Mouse (Mus musculus) cerebellum, postnatal 4 days (tissue): ENCODE measurements around the gene Dzip1l.
A peak's percentile ranks its signal among the peaks of the same experiment; 100 is the strongest.
"Not testable (repeated sequence)": the region's sequence is repeated elsewhere in the genome, so short reads cannot be mapped to it uniquely, and the experiment has no call there.

Source experiments
- DNase-seq, 2 experiments: peaks; one replicate each; pipeline ENCODE4 v3.0.0; 2022; ENCODE audit warnings: low spot score in 2 of 2, mixed read lengths in 1 of 2

The Dzip1l gene

DNA sequence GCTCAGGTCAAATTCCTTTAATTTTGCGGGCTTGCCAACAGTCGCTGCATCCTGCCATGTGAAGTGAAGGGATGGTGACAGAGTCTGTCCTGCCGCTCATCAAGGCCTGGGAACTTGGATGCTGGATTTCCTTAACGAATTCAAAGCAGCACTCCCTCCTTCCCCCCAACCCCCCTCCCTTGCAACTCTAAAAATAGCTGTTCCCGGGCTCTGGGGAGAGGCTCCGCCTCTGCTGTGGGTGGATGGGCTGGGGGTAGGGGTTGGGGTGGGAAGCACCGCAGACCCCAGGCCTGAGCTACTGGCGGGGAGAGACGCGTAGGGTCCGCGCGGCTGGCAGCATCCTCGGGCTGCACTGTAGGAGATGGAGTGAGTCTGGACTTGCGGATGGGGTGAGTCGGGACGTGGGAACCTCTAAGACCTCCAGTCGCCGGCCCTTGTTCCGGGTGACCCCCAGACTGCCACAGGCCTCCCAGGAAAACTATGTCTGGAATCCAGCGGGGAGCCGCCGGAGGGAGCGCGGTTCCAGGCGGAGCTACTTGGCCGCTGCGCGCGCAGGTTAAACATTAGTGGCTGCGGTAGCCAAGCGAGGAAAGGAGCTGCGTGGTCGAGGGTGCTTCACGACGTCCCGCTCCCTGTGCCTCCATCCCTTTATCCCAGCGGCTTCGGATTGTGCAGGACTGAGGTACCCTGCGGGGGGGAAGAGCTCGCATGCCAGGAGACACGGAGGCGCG, at the start of gene Dzip1l:
TSS of gene Dzip1l (plus strand) at position 216 of the 731 bp plus-strand sequence.
- peak; percentile 38 to 67 for DNase-seq

DNA sequence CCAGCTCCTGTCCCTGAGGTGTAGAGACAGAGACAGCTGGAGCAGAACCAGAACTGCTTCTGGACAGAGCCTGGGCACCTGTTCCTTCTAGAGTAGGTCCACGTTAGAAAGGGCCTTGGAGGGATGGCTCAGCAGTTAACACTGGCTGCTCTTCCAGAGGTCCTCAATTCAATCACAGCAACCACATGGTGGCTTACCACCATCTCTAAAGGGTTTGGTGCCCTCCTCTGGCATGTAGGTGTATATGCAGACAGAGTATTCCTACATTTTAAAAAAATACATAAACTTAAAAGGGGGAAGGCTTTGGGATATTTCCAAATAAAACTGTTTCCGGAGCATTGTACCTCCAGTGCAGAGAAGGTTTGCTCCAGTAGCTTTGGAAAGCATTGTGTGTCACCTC, 48.6 kb upstream of the Dzip1l start:
- DNase-seq, result no peak

DNA sequence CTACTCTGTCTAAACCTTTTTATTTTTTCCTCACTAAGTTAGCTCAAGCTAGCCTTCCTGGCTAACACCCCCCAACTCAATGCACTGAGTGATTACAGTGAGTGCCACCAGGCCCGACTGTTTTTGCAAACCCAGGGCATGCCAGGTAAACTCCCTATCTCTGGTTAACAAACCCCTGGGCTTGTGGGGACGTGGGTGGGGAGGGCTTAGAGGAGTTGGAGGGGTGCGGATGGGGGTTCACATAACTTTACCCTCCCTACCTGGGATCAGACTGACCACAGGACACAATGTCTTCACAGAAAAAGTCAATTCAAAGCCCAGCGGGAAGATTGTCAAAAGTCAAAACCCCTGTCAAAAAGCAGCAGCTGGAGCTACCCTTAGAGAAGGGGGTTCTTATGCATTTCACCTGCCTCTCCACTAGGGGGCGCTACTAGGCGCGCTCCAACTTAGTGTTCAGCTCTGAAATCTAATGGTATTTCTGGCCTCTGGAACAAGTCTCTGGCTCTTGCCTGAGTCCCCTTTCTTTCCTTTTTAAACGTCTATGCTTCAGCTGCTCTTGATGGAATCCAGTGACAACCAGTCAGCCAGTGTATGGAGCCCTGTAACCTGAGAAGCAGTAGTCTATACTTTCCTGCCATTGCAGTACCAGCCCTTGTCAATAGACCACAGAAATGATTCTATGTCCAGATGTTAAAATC, 41.6 kb upstream of the Dzip1l start:
- peak in 1 of 2 experiments; percentile 55 for DNase-seq

DNA sequence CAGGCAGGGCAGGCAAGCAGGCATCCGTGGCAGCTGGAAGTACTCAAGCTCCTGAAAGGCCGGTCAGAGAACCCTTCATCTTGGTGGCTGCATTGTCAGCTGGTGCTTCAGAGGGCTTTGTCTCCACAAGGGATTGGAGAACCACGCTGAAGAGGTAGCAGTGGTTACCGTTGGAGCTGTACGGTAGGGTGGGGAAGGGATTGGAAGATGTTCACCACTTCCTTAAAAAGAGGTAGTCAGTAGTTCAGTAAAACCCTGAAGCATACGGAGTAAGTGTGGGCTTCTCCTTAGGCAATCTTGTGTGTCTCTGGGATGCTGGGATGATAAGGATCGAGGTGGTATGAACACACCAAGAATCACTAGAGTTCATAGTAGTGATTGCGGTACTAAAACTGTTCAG, 38.2 kb upstream of the Dzip1l start:
- no peak for DNase-seq

DNA sequence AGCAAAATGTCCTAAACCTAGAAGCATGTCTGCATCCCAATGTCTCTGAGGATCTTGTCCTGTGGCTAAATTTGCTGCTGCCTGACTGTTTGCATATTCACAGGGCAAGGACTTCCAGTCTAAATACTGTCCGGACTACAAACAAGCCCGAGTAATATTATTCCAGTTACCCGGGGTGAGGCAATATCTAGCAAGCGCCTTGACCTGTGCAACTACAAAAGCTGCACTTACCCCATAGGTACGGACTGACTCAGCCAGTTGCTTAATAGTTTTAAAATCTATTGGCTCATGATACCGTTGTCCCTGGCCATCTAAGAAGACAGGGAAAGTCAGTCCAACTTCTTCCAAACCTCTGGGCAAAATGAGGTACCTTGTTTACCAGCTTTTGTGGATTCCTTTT, 30.2 kb upstream of the Dzip1l start:
- not testable (repeated sequence) for DNase-seq

DNA sequence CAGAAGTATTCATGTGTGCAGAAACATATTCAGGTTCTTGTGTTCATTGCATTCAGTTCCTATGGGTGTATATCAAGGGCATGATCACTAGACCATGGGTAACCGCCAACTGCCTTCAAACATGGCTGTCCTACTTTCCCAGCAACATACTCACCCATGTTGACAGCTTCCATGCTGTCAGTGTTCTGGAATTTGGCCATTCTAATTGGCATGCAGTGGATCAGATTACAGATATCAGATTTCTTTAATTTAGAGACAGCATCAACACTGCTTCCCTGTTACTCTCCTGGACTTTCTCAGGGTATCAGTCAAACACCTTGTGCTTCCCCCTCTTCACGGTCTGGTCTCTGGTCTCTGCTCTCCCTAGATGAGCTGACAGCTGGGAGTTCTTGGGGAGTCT, 25.7 kb upstream of the Dzip1l start:
- no peak for DNase-seq

DNA sequence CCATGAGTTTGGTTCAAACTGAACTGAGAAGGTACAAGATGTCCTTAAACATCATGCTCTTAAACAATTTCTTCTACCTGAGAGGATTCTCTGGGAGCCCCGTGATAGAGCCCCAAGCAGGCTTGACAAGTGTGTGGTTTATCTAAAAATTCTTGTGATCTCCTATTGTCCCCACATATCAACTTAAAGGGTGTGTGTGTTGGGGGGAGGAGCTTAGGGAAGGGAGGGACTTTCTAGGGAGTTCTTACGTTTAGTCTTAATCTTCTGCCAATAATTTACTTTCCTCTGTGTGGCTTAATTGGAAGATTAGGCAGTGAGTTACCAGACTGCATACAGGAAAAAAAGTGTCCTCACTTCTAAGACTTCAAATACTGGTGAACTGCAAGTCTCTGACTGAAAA, 17.1 kb upstream of the Dzip1l start, which contains the start of gene A4gnt:
TSS of gene A4gnt (plus strand) at position 301 of the 400 bp plus-strand sequence.
- no peak for DNase-seq

DNA sequence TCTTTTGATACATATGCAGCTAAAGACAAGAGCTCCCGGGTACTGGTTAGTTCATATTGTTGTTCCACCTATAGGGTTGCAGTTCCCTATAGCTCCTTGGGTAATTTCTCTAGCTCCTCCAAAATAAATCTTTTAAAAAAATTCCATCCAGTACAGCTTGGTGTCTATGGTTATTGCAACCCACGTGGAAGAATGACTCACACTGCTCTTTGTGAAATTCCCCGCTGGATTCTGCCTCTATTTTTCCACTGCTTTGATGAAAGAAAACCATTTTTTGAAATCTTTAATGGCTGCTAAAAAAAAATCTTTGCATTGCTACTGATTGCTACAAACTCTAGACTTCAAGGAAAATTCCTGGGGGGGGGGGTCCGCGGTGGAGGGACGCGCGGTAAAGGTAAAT, 9.6 kb upstream of the Dzip1l start:
- DNase-seq, result no peak

DNA sequence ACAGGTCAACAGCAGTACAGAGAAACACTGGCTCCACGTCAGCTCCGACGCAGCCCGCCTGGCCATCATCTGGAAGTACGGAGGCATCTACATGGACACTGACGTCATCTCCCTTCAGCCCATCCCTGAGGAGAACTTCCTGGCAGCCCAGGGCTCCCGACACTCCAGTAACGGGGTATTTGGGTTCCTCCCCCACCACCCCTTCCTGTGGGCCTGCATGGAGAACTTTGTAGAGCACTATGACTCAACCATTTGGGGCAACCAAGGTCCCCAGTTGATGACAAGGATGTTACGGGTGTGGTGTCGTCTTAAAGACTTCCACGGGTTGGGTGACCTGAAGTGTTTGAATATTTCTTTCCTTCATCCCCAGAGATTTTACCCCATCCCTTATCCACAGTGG, 9.1 kb upstream of the Dzip1l start:
- DNase-seq, result no peak

DNA sequence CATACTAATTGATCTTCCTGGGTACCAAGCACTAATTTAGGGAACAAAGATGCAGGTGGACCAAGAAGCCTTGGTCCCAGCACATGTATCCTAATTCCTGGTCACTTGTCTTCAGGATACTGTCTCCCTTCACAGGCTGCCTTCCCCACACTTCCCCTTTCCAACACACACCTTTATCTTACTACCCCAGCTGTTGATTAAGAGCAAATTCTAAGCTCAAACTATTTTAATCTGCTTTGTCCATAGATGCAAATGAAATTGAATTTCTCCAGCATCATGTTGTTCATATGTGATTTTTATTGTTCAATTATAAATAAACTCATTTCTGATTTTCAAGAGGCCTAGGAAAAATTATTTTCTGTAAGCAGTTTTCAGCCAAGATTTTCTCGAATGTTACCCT, 7.3 kb upstream of the Dzip1l start:
- DNase-seq, result no peak

DNA sequence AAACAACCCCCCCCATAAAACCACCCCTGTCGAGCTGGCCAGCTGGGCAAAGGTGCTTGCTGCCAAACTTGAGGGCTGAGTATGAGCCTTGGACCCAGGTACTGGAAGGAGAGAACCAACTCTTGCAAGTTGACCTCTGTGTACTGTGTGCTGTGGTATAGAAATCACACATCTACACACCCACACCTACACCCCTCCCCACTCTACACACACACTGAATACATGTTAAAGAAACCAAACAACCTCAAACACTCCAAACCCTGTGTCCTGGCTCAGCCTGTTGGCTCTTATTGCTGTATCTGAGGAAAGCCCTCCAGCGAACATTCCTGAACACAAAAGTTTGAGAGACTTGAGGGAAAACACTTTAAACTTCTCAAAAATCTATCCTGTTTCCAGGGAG, 6.3 kb upstream of the Dzip1l start:
- no peak for DNase-seq

DNA sequence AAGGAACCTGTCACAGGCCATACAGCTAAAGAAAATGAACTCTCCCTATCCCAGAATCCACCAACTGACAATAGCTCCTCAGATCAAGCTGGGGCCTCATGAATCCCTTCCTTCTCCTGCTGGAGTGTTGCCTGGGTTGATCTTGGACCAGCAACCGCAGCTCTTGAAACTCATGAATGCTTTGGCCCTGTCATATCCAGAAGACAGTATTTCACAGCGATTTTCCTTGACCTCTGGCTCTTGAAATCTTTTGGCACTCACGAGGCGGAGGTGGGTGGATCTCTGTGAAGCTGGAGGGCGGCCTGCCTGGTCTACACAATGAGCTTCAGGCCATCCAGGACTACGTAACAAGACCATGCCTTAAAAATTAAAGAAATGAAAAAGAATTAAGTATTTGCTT, 5.2 kb upstream of the Dzip1l start:
- no peak for DNase-seq

DNA sequence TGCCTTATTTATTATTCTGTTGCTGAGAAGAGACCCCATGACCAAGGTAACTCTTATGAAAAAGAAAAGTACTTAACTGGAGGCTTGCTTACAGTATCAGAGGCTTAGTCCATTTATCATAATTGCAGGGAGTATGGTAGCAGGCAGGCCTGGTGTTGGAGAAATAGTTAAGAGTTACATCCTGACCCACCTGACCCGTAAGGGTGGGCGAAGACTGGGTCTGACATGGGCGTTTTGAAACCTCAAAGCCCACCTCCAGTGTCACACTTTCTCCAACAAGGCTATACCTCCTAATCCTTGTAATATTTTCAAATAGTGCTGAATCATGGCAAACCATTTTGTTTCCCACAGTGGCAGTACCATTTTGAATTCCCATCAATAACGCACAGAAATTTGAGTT, 715 bp upstream of the Dzip1l start:
- DNase-seq, result no peak

DNA sequence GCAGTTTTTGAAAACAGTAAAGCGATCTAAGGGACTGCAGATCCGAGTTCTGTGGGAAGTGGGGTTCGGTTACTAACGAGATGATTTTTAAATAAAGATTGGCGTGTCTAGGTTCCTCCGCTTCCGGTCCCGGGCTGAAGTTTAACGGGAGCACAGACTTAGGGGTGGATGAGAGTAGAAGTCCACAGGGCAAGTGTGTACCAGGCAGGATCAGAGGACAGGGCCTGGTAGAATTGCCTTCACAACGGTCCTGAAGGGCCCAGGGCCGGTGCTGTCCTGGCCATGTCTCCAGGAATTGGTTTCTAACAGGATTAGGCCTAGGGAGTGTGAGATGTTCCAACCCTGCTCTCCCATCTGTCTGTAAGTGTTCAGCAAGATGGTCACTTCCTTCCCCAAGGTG, 775 bp downstream of the Dzip1l start:
- DNase-seq, result no peak

DNA sequence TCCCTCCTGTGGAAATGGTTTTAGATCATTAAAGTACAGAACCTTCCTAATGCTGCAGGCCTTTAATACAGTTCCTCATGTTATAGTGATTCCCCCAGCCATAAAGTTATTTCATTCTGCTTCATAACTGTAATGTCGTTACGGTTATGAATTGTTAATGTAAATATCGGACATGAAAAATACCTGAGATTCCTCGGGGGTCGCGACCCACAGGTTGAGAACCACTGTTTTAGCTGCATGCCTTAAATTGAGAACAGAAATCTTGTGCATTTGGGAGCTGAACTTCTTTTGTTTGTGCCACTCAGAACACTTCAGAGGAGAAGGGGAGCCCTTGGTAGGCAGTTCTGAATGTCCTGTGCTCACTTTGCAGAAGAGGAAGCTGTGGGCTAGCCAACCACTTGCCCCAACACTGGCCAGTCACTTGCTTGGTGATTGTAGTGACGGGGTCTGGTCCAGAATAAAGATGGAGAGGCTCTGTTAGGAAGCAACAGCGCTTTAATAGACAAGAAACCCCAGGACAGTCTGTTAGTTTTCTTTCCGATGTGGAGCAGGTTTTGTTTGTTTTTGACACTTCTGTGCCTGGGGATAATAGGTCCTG, 1.3 kb downstream of the Dzip1l start:
- DNase-seq, result no peak

DNA sequence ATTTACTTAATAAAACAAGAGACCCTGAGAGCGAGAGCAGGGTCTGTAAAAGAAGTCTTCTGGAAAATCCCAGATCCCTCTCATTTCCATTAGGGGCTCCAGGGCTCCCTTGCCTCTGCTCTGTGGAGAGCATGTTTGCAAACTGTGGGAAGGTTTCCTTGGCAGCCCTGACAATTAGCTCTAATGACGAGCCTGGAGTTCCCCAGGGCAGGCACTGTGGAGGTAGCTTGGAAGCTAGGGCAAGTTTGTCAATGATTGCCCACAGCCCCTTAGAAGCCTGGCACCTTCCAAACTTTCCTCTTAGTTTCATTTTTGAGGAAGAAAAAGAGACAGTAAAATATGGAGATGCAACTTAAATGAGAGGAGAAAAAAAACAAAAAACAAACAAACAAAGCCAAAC, 2.5 kb downstream of the Dzip1l start:
- DNase-seq, result no peak

DNA sequence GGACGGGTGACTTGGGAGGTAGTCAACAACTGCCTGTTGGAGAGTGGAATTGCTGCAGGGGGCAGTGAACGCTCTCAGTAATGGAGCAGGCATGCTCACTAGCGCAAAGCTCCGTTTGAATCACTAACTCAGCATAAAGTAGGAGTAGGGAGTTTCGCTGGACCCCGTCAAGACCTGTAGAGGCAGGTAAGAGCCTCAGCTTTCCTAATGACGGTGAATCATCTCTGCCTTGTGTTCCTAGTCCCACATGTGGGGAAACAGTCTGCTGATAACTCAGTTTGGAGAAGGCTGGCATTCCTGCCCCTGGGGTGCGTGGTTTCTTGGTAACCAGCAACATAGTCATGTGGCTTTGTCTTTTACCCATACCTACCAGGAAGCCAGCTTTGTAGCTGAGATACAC, 3.0 kb downstream of the Dzip1l start:
- no peak for DNase-seq

DNA sequence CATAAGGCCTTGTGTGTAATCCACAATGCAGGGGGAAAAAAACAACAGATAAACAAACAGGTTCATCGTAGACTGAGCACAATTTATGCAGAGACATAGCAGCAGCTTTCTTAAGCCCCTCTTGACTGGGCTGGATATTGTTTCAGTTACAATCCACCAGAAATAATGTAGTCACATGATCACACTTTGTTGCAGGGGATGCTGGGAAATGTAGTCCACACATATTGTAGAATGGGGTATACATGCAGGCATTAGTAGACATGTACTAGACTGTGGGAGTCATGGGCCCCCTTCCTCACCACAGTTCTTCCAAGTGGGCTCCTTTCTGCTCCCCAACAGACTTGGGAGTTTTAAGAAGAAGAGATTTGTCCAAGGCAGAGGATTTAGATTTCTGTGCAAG, 7.5 kb downstream of the Dzip1l start:
- no peak for DNase-seq

DNA sequence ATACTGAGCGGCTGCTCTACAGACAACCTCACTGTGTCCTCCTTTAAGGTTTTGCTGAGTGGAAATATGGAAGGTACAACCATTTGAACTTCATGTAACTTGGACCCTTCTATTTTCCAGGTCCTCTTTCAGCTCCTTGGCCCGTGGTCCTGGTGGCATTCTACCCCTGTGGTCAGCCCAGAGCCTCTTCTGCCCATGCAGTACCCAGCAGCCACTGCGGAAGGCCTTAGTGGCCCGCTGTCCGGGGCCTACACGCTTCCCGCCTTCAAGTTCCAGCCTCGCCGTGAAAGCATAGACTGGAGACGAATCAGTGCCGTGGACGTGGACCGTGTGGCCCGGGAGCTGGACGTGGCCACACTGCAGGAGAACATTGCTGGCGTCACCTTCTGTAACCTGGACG, 7.9 kb downstream of the Dzip1l start:
- DNase-seq, result no peak

DNA sequence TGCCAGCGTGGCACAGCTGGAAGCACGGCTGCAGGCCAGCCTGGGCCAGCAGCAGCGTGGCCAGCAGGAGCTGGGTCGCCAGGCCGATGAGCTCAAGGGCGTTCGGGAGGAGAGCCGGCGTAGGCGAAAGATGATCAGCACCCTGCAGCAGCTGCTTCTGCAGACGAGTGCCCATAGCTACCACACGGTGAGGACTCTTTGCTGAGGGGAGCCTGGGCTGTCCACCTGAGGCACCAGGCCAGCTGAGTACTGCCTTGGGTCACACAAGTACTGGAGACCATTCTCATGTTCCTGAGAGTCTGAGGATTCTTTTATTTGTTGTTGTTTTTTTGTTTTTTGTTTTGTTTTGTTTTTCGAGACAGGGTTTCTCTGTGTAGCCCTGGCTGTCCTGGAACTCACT, 8.4 kb downstream of the Dzip1l start:
- DNase-seq, result no peak

DNA sequence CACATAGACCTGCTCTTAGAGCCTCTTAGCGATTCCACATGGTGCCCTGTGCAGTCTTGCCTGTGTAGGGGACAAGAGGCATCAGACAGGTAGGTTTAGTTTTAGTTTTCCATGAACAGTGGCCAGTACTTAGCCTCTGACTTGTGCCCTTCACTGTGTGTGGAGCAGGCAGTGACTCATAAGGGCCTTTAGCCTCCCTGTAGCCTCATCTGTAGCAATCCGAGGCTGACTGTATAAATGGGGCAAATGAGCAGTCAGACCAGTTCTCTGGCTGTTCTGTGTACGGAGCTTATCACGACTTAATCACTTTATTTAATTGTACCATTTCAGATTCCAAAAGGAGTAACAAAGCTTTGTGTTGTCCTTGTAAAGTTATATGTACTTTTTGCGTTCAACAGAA, 10.7 kb downstream of the Dzip1l start:
- DNase-seq, result no peak

DNA sequence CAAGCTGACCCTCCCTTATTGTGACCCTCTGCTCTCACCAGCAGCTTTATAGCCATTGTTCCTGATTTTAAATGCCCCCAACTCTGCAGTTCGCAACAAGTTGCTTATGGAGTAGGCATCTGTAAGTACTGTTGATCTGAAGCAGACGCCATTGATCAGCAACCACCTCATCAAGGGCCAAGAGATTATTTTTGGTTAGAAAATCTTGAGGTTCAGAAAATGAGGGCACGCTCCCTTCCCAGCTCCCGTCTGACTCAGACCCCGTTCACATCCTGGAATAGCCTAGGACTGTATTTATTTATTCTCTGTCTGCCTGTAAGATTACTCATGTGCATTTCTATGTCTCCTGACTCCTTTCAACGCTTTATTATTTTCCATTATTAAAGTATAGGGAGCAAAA, 16.1 kb downstream of the Dzip1l start:
- no peak for DNase-seq

DNA sequence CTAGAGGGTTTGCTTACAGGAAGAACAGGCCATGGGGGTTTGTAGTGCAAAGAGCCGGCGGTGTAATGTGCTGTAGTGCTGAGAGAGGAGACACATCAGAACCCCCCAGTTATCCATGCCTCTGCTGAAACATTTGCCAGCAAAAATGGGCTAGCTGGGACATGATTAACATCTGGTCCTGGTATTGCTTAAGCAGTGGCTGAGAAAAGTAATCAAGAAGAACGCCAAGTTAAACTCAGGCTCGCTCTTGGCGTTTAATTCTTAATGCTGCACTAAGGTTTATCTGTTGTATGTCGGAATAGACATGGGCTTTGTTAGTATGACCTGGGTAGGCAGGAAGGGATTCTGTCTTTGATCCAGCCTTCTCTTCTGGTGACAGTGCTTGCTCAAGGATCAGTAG, 16.8 kb downstream of the Dzip1l start:
- no peak for DNase-seq
